Mouse (Mus musculus) thymus, adult 2 months (tissue): Measurements from ENCODE around the gene Lor. TPM values are rescaled to one million over a fixed set of nuclear protein-coding genes. Genes with fewer than 3 reads are reported as not detected.

Experiments
- DNase-seq: peaks from one replicate; pipeline ENCODE4 v3.0.0; 2021
- H3K27ac ChIP-seq: fragments of 200-500 bp; 2 replicates; pipeline ENCODE4 v1.5.1; 2012; ENCODE audit warnings: low read length, control low read depth; ENCODE audit not compliant: control insufficient read depth, insufficient read depth
- H3K27me3 ChIP-seq: fragments of 200-500 bp; 2 replicates; pipeline ENCODE4 v1.6.1; 2012; ENCODE audit warnings: mild to moderate bottlenecking, low read length, moderate library complexity, mixed read lengths; ENCODE audit not compliant: control insufficient read depth, insufficient read depth
- H3K36me3 ChIP-seq: fragments of 200-500 bp; 2 replicates; pipeline ENCODE4 v1.6.1; 2012; ENCODE audit warnings: mild to moderate bottlenecking, low read length, moderate library complexity; ENCODE audit not compliant: control insufficient read depth, insufficient read depth
- H3K4me1 ChIP-seq: fragments of 200-500 bp; replicated peaks from 2 replicates; pipeline ENCODE4 v1.6.1; 2012; ENCODE audit warnings: low read length; ENCODE audit not compliant: control insufficient read depth, insufficient read depth
- H3K4me3 ChIP-seq: fragments of 200-500 bp; 2 replicates; pipeline ENCODE4 v1.5.1; 2012; ENCODE audit warnings: mild to moderate bottlenecking, low read length, control low read depth, moderate library complexity; ENCODE audit not compliant: control insufficient read depth, insufficient read depth
- CTCF ChIP-seq: fragments of 200-500 bp; IDR thresholded peaks from 2 replicates; pipeline ENCODE4 v1.5.1; 2012; ENCODE audit warnings: mild to moderate bottlenecking, control low read depth, low read length, moderate library complexity, borderline replicate concordance; ENCODE audit not compliant: control insufficient read depth, poor library complexity, insufficient read depth; ENCODE audit errors: extremely low read depth
- POLR2A ChIP-seq: fragments of 200-500 bp; IDR thresholded peaks from 2 replicates; pipeline ENCODE4 v1.6.1; 2012; ENCODE audit warnings: mild to moderate bottlenecking, low read length, control low read depth, moderate library complexity; ENCODE audit not compliant: control insufficient read depth, poor library complexity, insufficient read depth; ENCODE audit errors: extremely low read depth
- WGBS: fragments of 180-500 bp; shearing (Covaris S2); methylation state at CpG from one replicate; pipeline ENCODE4 v1.1.7; 2018; 5-methylcytosine and 5-hydroxymethylcytosine counted together
- polyA plus RNA-seq: library from polyadenylated mRNA; depleted of rRNA; stranded (reverse); fragments of >200 nt; gene quantifications from 2 replicates; pipeline ENCODE4 v1.2.3, GENCODE M21; 2012; rRNA removed

Gene Lor
- polyA plus RNA-seq, 1 experiment, result 0.69 TPM

DNA sequence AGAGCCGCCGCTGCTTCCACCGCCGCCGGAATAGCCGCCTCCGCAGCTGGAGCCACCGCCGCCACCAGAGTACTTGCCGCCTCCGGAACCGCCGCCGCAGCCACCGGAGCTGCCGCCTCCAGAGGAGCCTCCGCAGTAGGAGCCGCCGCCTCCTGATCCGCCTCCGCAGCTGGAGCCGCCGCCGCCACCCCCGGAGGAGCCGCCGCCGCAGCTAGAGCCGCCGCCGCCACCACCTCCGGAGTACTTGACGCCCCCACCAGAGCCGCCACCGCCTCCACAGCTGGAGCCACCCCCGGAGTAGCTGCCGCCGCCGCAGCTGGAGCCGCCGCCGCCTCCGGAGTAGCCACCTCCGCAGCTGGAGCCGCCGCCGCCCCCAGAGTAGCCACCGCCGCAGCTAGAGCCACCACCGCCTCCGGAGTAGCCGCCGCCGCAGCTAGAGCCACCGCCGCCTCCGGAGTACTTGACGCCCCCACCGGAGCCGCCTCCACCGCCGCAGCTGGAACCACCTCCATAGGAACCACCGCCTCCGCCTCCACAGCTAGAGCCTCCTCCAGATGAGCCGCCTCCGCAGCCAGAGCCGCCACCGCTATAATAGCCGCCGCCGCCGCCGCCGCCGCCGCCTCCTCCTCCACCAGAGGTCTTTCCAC is 1.5 kb downstream of the Lor start:
- Histone ChIP-seq H3K27ac (no peak overlapping the region), H3K27me3 (peaks cover 20% of the 10 kb centered on the region), H3K4me3 (peak overlapping the region; percentile 15; the same call in 1 of the 2 replicates), H3K36me3 (no peaks in the 10 kb centered on the region), H3K4me1 (peaks cover 6% of the 10 kb centered on the region; the same call in 1 of the 2 replicates)
- WGBS, result 3% methylated on average over 72 of the region's 76 CpGs
- no peak for TF ChIP-seq POLR2A
- no peak for TF ChIP-seq CTCF
- peak; percentile 2 for DNase-seq

GRCm38 (mm10) chr3:92080462-92081284 is 2.3 kb downstream of the Lor start:
- H3K27ac ChIP-seq, result no peak overlapping the region
- no peak for TF ChIP-seq CTCF
- TF ChIP-seq POLR2A, result no peak
- DNase-seq, result peak; percentile 17
- peaks cover 6% of the 10 kb centered on the region; the same call in 1 of the 2 replicates for H3K4me1 ChIP-seq
- WGBS, result 2% methylated on average over 81 of the region's 82 CpGs
- peak overlapping the region; percentile 15 for H3K4me3 ChIP-seq
- H3K36me3 ChIP-seq, result no peaks in the 10 kb centered on the region
- peaks cover 20% of the 10 kb centered on the region for H3K27me3 ChIP-seq

DNA sequence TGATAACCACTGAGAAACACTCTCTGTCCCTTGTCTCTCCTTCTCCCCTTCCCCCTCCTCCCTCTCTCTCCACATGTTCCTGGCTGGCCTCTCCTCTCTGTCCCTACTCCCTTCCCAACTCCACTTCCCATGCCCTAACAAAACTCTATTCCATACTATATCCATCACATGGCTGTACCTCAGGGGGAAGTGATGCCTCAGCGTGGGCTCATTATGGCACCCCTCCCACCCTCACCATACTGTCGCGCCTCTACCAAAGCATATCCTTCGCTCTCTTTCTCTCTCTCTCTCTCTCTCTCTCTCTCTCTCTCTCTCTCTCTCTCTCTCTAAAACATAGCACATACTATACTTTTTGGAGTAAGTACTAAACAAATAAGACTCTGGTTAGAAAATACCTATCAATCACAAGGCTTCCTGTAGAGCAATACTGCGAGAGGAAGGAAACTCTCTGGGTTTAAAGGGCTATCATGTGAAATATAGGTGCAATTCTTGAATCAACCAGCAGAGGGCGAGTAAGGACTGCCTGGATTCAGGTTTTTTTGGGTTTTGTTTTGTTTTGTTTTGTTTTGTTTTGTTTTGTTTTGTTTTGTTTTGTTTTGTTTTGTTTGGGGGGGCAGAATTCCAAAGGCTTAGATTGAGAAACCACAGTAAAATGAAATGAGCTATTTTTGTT is 32.4 kb downstream of the Lor start:
- Histone ChIP-seq H3K27me3 (no peaks in the 10 kb centered on the region), H3K36me3 (no peaks in the 10 kb centered on the region), H3K4me3 (no peak overlapping the region), H3K27ac (no peak overlapping the region), H3K4me1 (no peaks in the 10 kb centered on the region)
- DNase-seq, result no peak
- TF ChIP-seq CTCF (no peak), POLR2A (no peak)
- WGBS, result 46% methylated on average over 6 of the region's 6 CpGs

GRCm38 (mm10) chr3:92033892-92034291 is 49.0 kb downstream of the Lor start:
- no peak for DNase-seq
- Histone ChIP-seq H3K36me3 (no peaks in the 10 kb centered on the region), H3K27ac (no peak overlapping the region), H3K27me3 (no peaks in the 10 kb centered on the region), H3K4me3 (no peak overlapping the region), H3K4me1 (no peaks in the 10 kb centered on the region)
- TF ChIP-seq POLR2A, result no peak
- no peak for TF ChIP-seq CTCF
- 52% methylated on average over 1 of the region's 1 CpGs for WGBS

DNA sequence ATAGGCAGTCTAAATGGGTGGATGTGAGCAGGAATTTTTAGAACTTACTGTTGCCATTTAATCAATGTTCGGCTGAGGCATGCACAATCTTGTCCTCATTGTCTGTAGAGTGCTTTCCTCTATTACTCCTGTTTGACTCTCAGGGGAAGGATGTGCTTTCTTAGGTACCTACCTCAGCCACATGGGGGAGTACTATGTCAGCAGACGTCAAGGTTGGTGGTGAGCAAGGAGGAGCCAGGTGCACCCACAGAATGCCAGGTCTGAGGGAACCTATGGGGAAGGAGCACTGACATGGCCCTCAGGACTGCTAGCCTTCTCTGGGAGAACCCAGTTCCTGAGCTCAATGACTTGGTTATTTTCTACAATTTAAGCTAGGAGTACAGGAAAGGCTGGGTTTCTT is 49.7 kb downstream of the Lor start:
- no peaks in the 10 kb centered on the region for H3K4me1 ChIP-seq
- no peaks in the 10 kb centered on the region for H3K36me3 ChIP-seq
- no peak for DNase-seq
- no peak for TF ChIP-seq CTCF
- TF ChIP-seq POLR2A, result no peak
- no peaks in the 10 kb centered on the region for H3K27me3 ChIP-seq
- H3K27ac ChIP-seq, result no peak overlapping the region
- H3K4me3 ChIP-seq, result no peak overlapping the region
- 53% methylated on average over 2 of the region's 2 CpGs for WGBS

Other genes with a start within 250 kb of the Lor start
- 0.15 TPM in 1 of 2 replicates, not detected in the other for gene Pglyrp3, start 68.6 kb downstream of the Lor start, polyA plus RNA-seq
- gene Prr9, start 40.8 kb upstream of the Lor start, polyA plus RNA-seq, result 0.14 TPM in 1 of 2 replicates, not detected in the other
- 0.27 TPM in 1 of 2 replicates, not detected in the other for gene Lelp1, start 59.6 kb upstream of the Lor start, polyA plus RNA-seq
- gene Sprr2a1, start 132.7 kb upstream of the Lor start, polyA plus RNA-seq, result 1.3 and 1.5 TPM in 2 replicates
- gene Sprr2a2, start 132.8 kb upstream of the Lor start, polyA plus RNA-seq, result 294 and 400 TPM in 2 replicates
- gene Sprr2a3, start 202.3 kb upstream of the Lor start, polyA plus RNA-seq, result 7.0 and 8.8 TPM in 2 replicates
- gene Sprr2b, start 233.5 kb upstream of the Lor start, polyA plus RNA-seq, result 0.42 and 0.51 TPM in 2 replicates